Mouse (Mus musculus) small intestine, adult 2 months (tissue): Measurements from ENCODE around the gene Chrng.

ENCODE experiments used
- CTCF ChIP-seq: fragments of 200-500 bp; IDR thresholded peaks from 2 replicates; pipeline ENCODE4 v1.5.1; 2012; ENCODE audit warnings: low read depth, mild to moderate bottlenecking, control low read depth, inconsistent platforms, low read length, moderate library complexity, mixed read lengths; ENCODE audit not compliant: insufficient replicate concordance, insufficient read length; ENCODE audit errors: extremely low read depth
- POLR2A ChIP-seq: fragments of 200-500 bp; IDR thresholded peaks from 2 replicates; pipeline ENCODE4 v1.6.1; 2012; ENCODE audit warnings: low read depth, mild to moderate bottlenecking, control low read depth, inconsistent platforms, low read length, moderate library complexity

DNA sequence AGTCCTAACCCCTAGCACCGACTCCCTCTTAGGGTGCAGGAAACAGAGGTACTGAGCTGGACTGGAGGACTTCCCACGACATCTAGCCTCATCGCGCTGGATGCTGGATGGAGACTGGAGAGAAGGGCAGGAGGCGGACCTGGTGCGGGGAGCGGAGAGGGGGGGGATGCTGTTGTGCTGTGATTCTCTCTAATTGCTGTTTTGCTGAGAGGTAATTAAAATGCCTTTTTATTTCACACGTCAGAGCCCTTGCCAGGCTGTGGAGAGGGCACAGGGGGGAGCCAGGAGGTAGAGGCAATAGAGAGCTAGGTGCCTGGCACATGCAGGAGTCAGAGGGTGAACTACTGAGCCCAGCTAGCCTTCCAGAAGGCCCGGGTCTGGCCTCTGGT lies 39.7 kb upstream of the Chrng start:
- no peak for TF ChIP-seq CTCF
- TF ChIP-seq POLR2A: no peak
